Mouse (Mus musculus): ENCODE data around the gene Asxl1. TPM values are rescaled to one million over a fixed set of nuclear protein-coding genes. Genes with fewer than 3 reads are reported as not detected.

Asxl1 gene
- polyA plus RNA-seq, 1 experiment from 2014 or later, result 26.8 TPM

GRCm38 (mm10) chr2:153430571-153430970, 84.9 kb downstream of the Asxl1 start:
- Histone ChIP-seq H3K27ac (no peak overlapping the region), H3K9me3 (no peaks in the 10 kb centered on the region), H3K27me3 (no peaks in the 10 kb centered on the region), H3K4me2 (no peak overlapping the region), H3K4me1 (replicated peaks) (peaks cover 51% of the 10 kb centered on the region), H3K4me3 (replicated peaks) (no peak overlapping the region), H3K36me3 (peaks cover 66% of the 10 kb centered on the region), H3K9ac (replicated peaks) (no peak overlapping the region)
- WGBS, result 88% methylated on average over 1 of the region's 1 CpGs
- ATAC-seq (ENCODE audit: insufficient number of reproducible peaks, insufficient read depth, low FRiP score, low TSS enrichment, low read depth), result no peak

- 29% methylated on average over 7 of the region's 7 CpGs for WGBS
- Histone ChIP-seq H3K9me3 (no peaks in the 10 kb centered on the region), H3K4me3 (replicated peaks) (no peak overlapping the region), H3K27me3 (no peaks in the 10 kb centered on the region), H3K36me3 (peaks cover 69% of the 10 kb centered on the region), H3K4me1 (replicated peaks) (peaks cover 56% of the 10 kb centered on the region), H3K9ac (replicated peaks) (no peak overlapping the region), H3K27ac (peak overlapping the region; percentile 51; the same call in 1 of the 2 replicates), H3K4me2 (no peak overlapping the region)
- ATAC-seq (ENCODE audit: insufficient number of reproducible peaks, insufficient read depth, low FRiP score, low TSS enrichment, low read depth), result no peak
Observed at GRCm38 (mm10) chr2:153432492-153432891, 86.9 kb downstream of the Asxl1 start.

DNA sequence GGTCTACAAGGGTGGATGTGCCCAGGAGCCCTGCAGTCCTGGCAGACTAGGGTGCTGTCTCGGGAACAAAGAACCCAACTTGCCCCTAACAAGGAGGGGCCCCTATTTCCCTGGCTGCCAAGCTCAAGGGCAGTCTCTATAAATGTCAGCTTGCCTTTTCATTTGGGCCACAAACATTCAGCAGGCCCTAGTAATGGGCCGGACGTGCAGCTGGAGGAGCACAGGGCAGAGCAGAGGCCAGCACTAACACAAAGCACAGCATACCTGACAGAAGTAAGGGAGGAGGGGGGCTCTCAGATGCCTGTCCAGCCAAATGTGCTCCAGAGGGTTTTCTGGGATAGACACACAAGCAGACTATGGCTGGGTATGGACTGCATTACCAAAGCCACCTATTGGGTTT, 88.2 kb downstream of the Asxl1 start:
- Histone ChIP-seq H3K4me3 (replicated peaks) (no peak overlapping the region), H3K27ac (peak overlapping the region; percentile 86; the same call in 1 of the 2 replicates), H3K9me3 (no peaks in the 10 kb centered on the region), H3K4me2 (no peak overlapping the region), H3K27me3 (no peaks in the 10 kb centered on the region), H3K4me1 (replicated peaks) (peaks cover 63% of the 10 kb centered on the region), H3K9ac (replicated peaks) (no peak overlapping the region), H3K36me3 (peaks cover 59% of the 10 kb centered on the region)
- no peak for ATAC-seq (ENCODE audit: insufficient number of reproducible peaks, insufficient read depth, low FRiP score, low TSS enrichment, low read depth)
- 31% methylated on average over 3 of the region's 3 CpGs for WGBS

- peaks cover 64% of the 10 kb centered on the region for H3K4me1 ChIP-seq (replicated peaks)
- peak overlapping the region; percentile 34; the same call in 1 of the 2 replicates for H3K9ac ChIP-seq (replicated peaks)
- H3K27ac ChIP-seq, result peak overlapping the region; percentile 86
- no peak overlapping the region for H3K4me2 ChIP-seq
- WGBS, result 34% methylated on average over 9 of the region's 9 CpGs
- H3K27me3 ChIP-seq, result no peaks in the 10 kb centered on the region
- peak; percentile 29; the same call in 1 of the 2 replicates for ATAC-seq (ENCODE audit: insufficient number of reproducible peaks, insufficient read depth, low FRiP score, low TSS enrichment, low read depth)
- H3K36me3 ChIP-seq, result peaks cover 46% of the 10 kb centered on the region
- no peaks in the 10 kb centered on the region for H3K9me3 ChIP-seq
- H3K4me3 ChIP-seq (replicated peaks), result no peak overlapping the region
Observed at GRCm38 (mm10) chr2:153434880-153435831, 89.5 kb downstream of the Asxl1 start.

- peaks cover 80% of the 10 kb centered on the region for H3K4me1 ChIP-seq (replicated peaks)
- WGBS, result 17% methylated on average over 6 of the region's 6 CpGs
- H3K4me2 ChIP-seq, result peak overlapping the region; percentile 36
- no peak for ATAC-seq (ENCODE audit: insufficient number of reproducible peaks, insufficient read depth, low FRiP score, low TSS enrichment, low read depth)
- 0 out of 2 replicates have a peak overlapping the region, but pooled peaks have one; percentile 0 for H3K4me3 ChIP-seq (replicated peaks)
- H3K36me3 ChIP-seq, result peaks cover 29% of the 10 kb centered on the region
- H3K27me3 ChIP-seq, result no peaks in the 10 kb centered on the region
- peak overlapping the region; percentile 86 for H3K27ac ChIP-seq
- no peak overlapping the region; the same call in 1 of the 2 replicates for H3K9ac ChIP-seq (replicated peaks)
- H3K9me3 ChIP-seq, result no peaks in the 10 kb centered on the region
Observed at GRCm38 (mm10) chr2:153436641-153437305, 91.1 kb downstream of the Asxl1 start.

- Histone ChIP-seq H3K4me2 (peak overlapping the region; percentile 36), H3K9me3 (no peaks in the 10 kb centered on the region), H3K4me3 (replicated peaks) (0 out of 2 replicates have a peak overlapping the region, but pooled peaks have one; percentile 0), H3K27me3 (no peaks in the 10 kb centered on the region), H3K9ac (replicated peaks) (no peak overlapping the region; the same call in 1 of the 2 replicates), H3K36me3 (peaks cover 24% of the 10 kb centered on the region), H3K27ac (peak overlapping the region; percentile 86), H3K4me1 (replicated peaks) (peaks cover 82% of the 10 kb centered on the region)
- ATAC-seq (ENCODE audit: insufficient number of reproducible peaks, insufficient read depth, low FRiP score, low TSS enrichment, low read depth), result no peak
- WGBS, result 28% methylated on average over 2 of the region's 2 CpGs
Observed at GRCm38 (mm10) chr2:153437306-153437659, 91.7 kb downstream of the Asxl1 start.

DNA sequence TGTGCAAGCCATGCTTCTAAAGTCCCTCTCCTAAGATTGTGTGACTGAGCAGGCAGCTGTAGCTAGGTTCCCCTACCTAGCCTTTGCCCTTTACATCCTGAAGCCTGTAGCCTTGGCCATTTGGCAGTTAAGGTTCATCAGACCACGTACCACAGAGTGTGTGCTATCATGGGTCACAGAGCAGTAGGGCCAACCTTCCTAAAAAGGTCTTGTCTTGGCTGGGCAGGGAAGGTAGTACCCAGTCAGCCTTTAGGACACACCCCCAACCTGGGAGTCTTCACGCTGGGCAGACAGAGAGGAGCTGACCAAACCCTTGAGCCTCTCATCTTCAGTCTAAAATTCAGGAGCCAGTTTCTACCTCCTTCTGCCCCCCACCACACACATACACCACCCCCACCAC, 95.1 kb downstream of the Asxl1 start:
- WGBS, result 47% methylated on average over 2 of the region's 2 CpGs
- peak overlapping the region; percentile 91 for H3K4me2 ChIP-seq
- no peaks in the 10 kb centered on the region for H3K27me3 ChIP-seq
- H3K4me3 ChIP-seq (replicated peaks), result no peak overlapping the region
- no peaks in the 10 kb centered on the region for H3K9me3 ChIP-seq
- H3K9ac ChIP-seq (replicated peaks), result 0 out of 2 replicates have a peak overlapping the region, but pooled peaks have one; percentile 37
- H3K27ac ChIP-seq, result peak overlapping the region; percentile 79
- no peak for ATAC-seq (ENCODE audit: insufficient number of reproducible peaks, insufficient read depth, low FRiP score, low TSS enrichment, low read depth)
- H3K36me3 ChIP-seq, result peaks cover 5% of the 10 kb centered on the region; the same call in 1 of the 2 replicates
- H3K4me1 ChIP-seq (replicated peaks), result peaks cover 59% of the 10 kb centered on the region

DNA sequence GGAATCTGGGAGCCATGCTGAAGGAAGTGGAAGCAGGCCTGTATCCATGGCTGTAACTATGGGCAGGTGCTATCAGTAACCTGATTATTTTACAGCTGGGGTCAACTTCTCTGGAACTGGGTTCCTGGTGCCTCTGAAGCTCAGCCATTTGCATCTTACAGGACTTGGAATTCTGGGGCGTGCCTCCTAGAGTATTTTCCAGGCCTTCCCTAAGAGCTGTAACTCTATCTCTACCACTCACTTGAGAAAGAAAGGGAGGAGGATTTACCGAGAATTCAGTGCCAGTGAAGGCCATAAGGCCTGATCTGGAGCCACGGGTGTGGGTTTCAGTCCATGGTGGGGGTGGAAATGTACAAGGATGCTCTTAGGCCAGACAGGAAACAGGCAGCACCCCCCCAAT, 95.6 kb downstream of the Asxl1 start:
- Histone ChIP-seq H3K4me2 (peak overlapping the region; percentile 91), H3K9ac (replicated peaks) (peak overlapping the region; percentile 28; the same call in 1 of the 2 replicates), H3K27me3 (no peaks in the 10 kb centered on the region), H3K4me1 (replicated peaks) (peaks cover 57% of the 10 kb centered on the region), H3K9me3 (no peaks in the 10 kb centered on the region), H3K36me3 (peaks cover under 1% of the 10 kb centered on the region; the same call in 1 of the 2 replicates), H3K27ac (peak overlapping the region; percentile 79), H3K4me3 (replicated peaks) (no peak overlapping the region)
- WGBS, result 15% methylated on average over 3 of the region's 3 CpGs
- no peak for ATAC-seq (ENCODE audit: insufficient number of reproducible peaks, insufficient read depth, low FRiP score, low TSS enrichment, low read depth)

DNA sequence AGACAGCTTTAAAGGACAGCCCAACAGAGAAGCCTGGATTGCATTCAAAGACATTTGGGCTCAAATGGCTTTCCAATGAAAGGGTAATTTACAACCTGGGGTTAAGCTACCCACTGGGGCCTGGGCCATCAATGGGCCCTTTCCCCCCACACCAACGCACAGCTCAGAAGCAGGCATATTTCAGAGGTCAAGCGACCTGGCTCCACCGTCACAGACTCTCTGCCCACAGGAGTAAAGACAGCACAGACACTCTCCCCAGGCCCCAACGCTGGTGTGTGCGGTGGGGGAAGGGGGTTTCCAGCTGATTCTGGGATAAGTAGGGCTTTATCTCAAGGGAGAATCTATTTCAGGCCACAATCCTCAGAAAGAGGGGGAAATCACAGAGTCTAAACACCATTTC, 97.1 kb downstream of the Asxl1 start:
- peak overlapping the region; percentile 87; the same call in 1 of the 2 replicates for H3K9ac ChIP-seq (replicated peaks)
- H3K4me1 ChIP-seq (replicated peaks), result peaks cover 42% of the 10 kb centered on the region
- no peaks in the 10 kb centered on the region for H3K27me3 ChIP-seq
- no peaks in the 10 kb centered on the region for H3K9me3 ChIP-seq
- H3K4me3 ChIP-seq (replicated peaks), result peak overlapping the region; percentile 89
- H3K27ac ChIP-seq, result peak overlapping the region; percentile 79
- peak overlapping the region; percentile 91 for H3K4me2 ChIP-seq
- no peak for ATAC-seq (ENCODE audit: insufficient number of reproducible peaks, insufficient read depth, low FRiP score, low TSS enrichment, low read depth)
- WGBS, result 5% methylated on average over 5 of the region's 5 CpGs
- no peaks in the 10 kb centered on the region for H3K36me3 ChIP-seq

DNA sequence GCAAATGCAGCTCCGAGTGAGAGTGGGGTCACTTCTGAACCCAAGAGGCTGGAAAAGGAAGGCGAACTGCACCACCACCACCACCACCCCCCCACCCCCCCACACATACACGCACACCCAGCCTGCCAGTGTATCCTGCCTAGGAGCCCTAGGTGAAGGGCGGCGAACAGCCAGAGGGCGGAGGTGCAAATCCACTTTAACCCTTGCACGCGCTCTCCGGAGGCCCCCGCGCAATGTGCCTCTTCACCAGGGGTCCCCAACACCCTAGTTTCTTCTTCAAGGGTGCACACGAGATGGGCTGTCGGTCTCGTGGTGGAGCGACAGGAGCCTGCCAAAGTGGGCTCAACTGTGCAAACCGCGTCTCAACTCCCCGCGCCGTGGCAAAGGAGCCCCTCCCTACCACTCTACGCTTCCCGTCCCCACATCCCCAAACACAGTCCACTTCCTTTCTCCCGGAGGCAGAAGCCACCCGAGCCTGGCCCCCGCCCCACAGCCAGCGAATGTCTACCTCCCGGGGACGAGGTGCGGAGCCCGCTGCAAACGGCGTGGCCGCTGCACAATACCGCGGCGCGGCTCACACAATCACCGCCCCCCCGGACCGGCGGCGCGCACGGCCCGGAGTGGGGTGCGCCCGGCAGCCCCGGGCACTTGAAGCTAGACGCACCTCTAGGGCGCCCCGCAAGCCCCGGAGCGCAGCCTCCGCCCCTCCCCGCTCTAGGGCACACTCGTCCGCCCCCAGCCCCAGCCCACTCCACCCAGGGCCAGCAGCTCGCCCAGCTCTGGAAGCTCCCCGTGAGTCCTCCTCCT, 98.0 kb downstream of the Asxl1 start:
- Histone ChIP-seq H3K4me1 (replicated peaks) (peaks cover 37% of the 10 kb centered on the region), H3K4me3 (replicated peaks) (peak overlapping the region; percentile 89), H3K9me3 (no peaks in the 10 kb centered on the region), H3K9ac (replicated peaks) (peak overlapping the region; percentile 87), H3K4me2 (peak overlapping the region; percentile 91), H3K36me3 (no peaks in the 10 kb centered on the region), H3K27me3 (no peaks in the 10 kb centered on the region), H3K27ac (peak overlapping the region; percentile 96)
- whole genome bisulfite sequencing, result 2% methylated on average over 52 of the region's 59 CpGs
- peak; percentile 38; the same call in 1 of the 2 replicates for ATAC-seq (ENCODE audit: insufficient number of reproducible peaks, insufficient read depth, low FRiP score, low TSS enrichment, low read depth)

All from limb, embryonic 12.5 days (tissue).